Mouse (Mus musculus): ENCODE measurements around the gene Slc18a3.

The Slc18a3 gene

DNA sequence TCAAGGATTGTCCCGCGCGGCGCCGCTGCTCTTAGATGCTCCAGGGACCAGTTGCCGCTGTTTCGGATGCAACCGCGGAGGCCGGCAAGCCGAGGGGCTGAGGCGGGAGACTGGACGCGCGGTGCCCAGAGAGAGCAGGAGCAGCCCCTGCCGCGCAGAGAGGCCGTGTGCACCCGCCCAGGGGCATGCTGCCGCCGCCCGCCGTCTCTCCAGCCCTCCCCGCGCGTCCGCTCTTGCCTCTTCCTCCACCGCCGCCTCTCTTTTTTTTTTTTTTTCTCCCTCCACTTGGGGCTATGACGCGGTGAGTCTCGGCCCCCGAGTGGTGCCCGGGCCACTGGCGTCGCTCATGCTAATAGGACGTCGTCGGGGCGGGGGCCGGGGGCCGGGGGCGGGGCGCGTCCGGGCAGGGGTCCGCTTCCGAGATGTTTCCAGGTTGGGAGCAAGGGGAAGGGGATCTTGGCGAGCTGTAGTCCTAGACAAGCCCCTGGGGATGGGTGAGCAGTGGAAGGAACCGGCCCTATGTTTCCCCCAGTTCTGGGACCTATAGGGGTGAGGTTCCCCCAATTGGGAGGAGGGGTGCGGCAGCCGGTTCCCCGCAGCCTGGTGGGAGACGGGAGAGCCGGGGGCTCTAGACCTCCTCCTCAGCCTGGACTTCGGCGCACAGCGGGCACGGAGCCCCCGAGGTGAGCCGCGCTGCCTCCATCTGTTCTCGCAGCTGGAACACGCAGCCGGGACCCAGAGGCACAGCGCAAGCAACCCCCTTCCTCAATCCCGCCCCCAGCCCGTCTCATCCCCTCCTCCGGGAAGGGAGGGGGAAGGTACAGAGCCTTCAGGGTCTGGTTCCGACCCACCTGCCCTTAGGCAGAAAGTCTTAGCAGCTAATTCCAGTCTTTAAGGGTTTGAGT lies at the start of gene Slc18a3:
Gene Slc18a3 (minus strand): TSS at position 250 of the 905 bp plus-strand sequence.
- DNase-seq (ENCODE audit: inconsistent age in 2 of 2, low spot score in 1 of 2) = no peak

DNA sequence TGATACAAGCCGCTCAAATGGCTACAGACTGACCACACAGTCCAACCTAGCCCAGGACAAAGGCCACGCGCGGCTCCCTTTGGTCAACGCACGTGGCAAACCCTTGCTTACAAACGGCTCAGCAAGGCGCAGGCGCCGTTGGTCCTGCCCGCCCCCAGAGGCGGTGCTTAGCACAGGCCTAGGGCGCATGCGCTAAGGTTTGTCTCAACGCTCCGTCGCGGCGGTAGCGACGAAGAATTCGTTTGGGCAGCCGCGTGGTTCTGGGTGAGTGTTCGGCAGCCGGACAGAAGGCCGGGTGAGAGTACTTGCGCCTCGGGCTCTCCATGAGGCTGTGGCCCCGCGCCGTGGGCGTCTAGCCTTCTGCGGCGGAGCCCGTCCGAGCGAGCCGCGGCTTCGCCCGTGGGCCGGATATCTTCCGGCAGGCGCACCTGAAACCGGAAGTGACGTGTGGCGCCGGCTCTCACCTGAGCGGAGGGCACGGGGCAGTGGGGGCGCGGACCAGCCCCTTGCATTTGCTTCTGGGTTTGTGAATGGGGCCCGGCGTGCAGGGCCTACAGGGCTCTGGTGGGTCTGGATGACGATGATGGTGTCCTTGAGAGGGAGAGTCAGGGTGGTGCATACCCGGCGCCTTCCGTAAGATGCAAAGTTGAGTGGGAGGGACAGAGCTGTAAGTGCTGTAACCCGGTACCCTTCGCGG lies 48.8 kb upstream of the Slc18a3 start, which contains the start of gene Ercc6:
Gene Ercc6 (plus strand): TSS at position 186 of the 697 bp plus-strand sequence.
- DNase-seq (ENCODE audit: inconsistent age in 2 of 2, low spot score in 1 of 2) = peak; percentile 95 to 97

DNA sequence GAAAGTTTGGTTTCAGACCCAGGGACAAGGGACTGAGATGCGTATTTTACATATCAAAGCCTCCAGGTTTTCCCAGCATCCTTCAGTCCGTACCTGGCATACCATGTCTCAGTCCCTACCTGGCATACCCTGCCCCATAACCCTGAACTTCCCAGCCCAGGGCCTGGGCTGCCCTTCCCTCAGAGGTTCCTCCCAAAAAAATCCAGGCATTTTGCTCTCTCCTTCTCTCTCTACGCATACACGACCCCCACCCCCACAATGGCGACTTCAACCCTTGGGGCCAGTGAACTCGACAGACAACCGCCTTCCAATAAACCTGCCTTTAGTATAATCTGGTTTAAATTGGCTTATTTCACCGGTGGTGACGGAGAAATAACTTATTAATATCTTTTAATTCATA lies 48.3 kb upstream of the Slc18a3 start:
- DNase-seq (ENCODE audit: inconsistent age in 2 of 2, low spot score in 1 of 2) = peak in 1 of 2 experiments; percentile 30

DNA sequence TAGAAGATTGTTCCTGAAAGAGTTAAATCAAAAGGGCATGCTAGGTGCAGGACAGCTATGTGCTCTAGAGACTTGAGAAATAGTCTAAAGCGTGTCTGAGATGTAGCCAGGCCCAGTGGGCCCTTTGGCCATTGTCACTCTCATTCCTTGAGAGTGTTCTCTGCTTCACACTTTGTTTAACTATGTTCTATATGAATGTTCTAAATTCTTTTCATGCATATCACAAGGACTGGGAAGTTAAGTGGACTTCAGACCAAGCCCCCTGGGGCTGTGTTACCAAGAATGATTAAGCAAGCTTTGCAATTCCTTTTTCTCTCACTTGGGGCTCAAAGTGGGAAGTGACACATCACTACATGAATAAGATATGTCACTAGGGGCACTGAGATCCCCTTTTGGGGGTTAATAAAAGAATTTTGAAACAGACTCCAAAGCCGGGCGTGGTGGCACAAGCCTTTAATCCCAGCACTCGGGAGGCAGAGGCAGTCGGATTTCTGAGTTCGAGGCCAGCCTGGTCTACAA lies 44.9 kb upstream of the Slc18a3 start:
- no peak for DNase-seq (ENCODE audit: inconsistent age in 2 of 2, low spot score in 1 of 2)

- DNase-seq (ENCODE audit: inconsistent age in 2 of 2, low spot score in 1 of 2) = no peak
Observed at GRCm38 (mm10) chr14:32508105-32508835, 43.6 kb upstream of the Slc18a3 start.

GRCm38 (mm10) chr14:32507216-32507615 lies 42.6 kb upstream of the Slc18a3 start:
- peak; percentile 49 for DNase-seq (ENCODE audit: inconsistent age in 2 of 2, low spot score in 1 of 2)

DNA sequence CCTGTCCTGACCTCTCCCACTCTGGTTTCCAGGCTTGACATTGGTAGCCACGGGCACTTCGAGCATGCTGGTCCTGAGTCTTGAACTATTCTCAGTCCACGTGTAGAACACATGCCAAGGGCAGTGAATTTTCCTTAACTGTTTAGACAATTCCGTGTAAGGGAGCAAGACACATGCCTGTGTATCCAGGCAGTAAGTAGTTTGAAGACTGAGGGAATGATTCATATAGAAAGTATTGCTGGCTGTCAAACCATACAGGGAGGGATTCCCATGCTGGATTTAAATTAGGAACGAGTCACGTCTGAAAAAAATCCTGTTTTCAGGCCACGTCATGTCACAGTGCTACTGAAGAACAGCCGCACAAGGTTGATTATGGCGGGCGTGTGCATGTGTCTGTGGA lies 41.7 kb upstream of the Slc18a3 start:
- no peak for DNase-seq (ENCODE audit: inconsistent age in 2 of 2, low spot score in 1 of 2)

DNA sequence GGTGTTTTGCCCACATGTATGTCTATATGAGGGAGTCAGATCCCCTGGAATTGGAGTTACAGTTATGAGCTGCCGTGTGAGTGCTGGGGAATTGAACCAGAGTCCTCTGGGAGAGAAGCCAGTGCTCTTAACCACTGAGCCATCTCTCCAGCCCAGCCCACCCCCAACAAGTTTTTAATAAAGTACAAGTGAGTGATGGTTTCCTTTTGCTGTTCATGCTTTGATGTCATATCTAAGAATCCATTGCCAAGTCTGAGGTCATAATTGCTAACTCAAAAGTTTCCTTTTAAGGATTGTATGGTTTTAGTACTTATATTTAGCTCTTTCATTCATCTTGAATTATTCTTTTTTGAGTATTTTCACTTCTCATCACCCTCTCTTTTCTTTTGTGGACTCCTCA lies 39.2 kb upstream of the Slc18a3 start:
- no peak for DNase-seq (ENCODE audit: inconsistent age in 2 of 2, low spot score in 1 of 2)

DNA sequence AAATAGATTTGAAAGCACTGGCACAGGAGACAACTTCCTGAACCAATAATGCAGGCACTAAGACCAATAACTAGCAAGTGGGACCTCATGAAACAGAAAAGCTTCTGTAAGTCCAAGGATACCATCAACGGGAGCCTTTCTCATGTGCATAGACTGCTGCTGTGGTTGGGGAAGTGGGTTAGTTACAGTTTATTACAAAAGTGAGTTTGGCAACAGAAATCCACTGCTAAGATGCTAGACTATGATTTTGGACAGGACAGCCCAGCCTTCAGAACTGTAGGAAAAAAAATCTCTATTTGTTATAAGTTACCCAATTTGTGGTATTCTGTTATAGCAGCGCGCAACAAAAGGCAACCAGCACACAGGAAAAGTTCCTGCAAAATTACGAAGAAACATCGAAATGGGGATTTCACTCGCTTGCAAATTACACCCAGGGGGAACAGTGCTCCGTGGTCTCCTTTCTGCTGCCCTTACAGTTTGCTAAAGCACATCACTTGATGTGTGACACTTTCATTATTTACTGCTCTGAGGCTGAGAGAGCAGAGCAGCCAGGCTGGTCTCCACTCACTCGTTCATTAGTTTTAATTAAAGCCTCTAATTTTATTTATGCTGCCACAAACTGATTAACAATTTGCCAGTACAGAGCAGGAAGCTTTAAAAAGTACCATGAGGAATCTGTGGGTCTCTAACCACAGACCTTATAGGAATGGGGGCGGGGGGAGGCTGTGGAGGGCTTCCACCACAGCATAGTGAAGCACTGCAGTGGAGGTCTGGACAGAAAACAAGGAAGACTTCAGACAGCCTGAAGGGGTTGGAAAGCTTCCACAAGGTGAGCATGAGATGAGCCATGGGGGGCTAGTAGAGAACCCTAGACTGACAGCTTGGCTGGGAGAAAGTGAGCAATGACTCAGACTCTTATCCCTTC lies 38.4 kb upstream of the Slc18a3 start:
- DNase-seq (ENCODE audit: inconsistent age in 2 of 2, low spot score in 1 of 2) = no peak

DNA sequence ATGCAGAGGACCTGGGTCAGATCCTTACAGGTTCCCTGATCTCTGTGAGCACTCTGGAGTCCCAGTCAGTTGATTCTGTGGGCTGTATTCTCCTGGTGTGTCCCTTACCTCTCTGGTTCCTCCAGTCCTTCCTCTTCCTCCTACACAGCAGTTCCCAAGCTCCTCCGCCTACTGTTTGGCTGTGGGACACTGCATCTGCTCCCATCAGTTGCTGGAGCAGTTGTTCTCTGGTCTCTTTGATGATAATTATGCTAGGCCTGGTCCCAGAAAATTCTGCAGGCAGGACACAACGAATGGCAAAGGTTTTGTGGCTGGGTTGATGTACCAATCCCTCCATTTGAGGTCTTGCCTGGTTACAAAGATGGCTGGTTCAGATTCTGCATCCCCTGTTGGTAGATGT lies 36.7 kb upstream of the Slc18a3 start:
- DNase-seq (ENCODE audit: inconsistent age in 2 of 2, low spot score in 1 of 2) = no peak

- peak in 1 of 2 experiments; percentile 51 for DNase-seq (ENCODE audit: inconsistent age in 2 of 2, low spot score in 1 of 2)
Observed at GRCm38 (mm10) chr14:32496115-32496850, 31.6 kb upstream of the Slc18a3 start.

DNA sequence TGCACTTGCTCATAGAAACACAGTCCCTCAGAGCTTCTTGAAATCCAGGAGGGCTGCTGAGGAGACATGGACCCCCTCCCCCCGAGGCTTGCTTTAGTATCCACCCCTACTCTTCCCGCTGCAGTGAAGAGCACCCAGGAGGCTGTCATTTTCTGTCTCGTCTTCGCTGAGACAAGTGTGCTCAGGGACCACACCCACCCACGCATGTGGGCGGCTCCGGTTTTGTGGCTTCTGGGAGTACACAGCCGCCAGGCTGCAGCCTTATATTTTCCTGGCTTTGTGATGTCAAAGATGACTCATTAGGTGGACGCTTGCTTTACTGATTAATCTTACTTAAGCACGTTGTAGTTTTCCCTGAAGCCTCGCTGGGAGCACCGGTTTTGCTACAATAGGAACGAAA lies 27.9 kb upstream of the Slc18a3 start:
- peak in 1 of 2 experiments; percentile 56 for DNase-seq (ENCODE audit: inconsistent age in 2 of 2, low spot score in 1 of 2)

DNA sequence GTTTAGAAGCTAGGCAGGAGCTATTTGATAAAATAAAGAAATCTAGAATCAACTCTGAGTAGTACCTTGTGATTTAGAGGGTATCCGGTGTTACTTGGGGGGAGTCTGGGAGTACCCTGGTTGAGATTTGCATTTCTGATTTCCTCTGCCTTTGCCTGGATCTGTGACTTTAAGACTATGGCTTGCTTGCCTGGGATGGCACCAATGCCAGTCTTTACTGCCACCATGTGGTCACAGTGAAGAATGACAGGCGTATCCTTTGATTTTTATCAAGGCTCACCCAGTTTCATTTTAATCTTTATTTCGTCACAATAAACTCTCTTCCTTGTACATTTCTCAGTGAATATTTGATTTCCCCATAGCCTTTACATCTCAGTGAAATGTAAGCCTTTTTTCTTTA lies 17.4 kb upstream of the Slc18a3 start:
- peak in 1 of 2 experiments; percentile 47 for DNase-seq (ENCODE audit: inconsistent age in 2 of 2, low spot score in 1 of 2)

DNA sequence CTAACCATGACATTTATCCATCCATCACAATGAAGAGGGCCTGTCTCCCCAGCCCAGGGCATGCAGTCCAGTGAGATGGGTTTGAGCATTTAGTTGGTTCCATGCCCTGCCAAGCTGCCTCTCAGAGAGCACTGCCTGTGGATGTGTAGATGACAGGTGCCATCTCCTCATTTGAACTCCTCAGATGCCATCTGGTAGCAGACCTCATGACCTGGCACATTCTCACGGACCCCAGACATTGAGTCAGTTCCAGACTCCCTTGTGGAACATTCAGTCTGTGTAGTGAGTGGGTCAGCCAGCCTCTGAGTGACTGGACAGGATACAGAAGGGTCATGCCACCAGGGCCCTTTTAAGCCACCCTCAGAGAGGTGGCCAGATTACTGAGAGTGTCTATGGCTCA lies 12.9 kb upstream of the Slc18a3 start:
- no peak for DNase-seq (ENCODE audit: inconsistent age in 2 of 2, low spot score in 1 of 2)

- no peak for DNase-seq (ENCODE audit: inconsistent age in 2 of 2, low spot score in 1 of 2)
Observed at GRCm38 (mm10) chr14:32476559-32476958, 11.9 kb upstream of the Slc18a3 start.

DNA sequence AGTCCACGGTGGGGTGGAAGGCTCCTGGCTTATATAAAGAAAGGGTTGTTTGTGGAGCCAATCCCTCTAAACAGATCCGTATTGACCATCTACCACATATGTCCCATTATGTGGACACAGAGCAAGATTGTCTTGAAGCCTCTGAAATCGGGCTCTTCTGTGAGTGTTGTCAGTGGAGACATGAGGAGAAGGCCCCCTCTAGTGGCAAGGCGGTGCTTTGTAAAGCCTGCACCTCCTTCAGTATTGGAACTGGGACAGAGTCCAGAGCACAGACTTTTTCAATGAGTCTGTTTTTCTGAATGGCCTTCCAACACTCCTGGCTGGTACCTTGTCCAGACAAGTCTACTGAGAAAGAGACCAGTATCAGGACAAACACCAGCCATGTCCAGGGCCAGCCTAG lies 8.3 kb upstream of the Slc18a3 start:
- DNase-seq (ENCODE audit: inconsistent age in 2 of 2, low spot score in 1 of 2) = peak; percentile 55 to 86

- DNase-seq (ENCODE audit: inconsistent age in 2 of 2, low spot score in 1 of 2) = peak; percentile 28 to 85
Observed at GRCm38 (mm10) chr14:32467606-32468005, 3.0 kb upstream of the Slc18a3 start.

DNA sequence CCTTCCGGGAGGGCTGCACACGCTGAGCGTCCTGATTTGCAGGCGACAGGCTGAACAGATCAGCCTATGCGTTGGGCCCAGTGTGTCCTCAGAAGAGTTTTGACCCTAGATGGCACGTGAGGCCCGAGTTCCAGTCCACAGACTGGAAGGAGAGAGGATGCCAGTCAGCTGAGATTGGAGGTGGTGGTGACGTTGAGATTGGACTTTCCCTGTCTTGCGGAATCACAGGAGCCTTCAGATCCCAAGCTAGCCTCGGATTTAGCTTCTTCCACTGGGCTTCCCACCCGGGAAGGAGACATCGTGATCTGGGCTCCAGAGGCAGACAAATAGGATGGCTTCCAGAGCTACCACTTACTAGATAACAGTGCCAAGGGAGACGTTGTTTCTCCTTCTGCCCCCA lies 1.2 kb upstream of the Slc18a3 start, which contains the start of gene Chat:
Gene Chat (minus strand): TSS at position 101 of the 400 bp plus-strand sequence.
- no peak for DNase-seq (ENCODE audit: inconsistent age in 2 of 2, low spot score in 1 of 2)

- DNase-seq (ENCODE audit: inconsistent age in 2 of 2, low spot score in 1 of 2) = no peak
Observed at GRCm38 (mm10) chr14:32465506-32465870, 838 bp upstream of the Slc18a3 start.

All from adrenal gland, adult (tissue).